Mouse (Mus musculus): Measurements from ENCODE around the gene Gm17364. TPM values are rescaled to one million over a fixed set of nuclear protein-coding genes. Genes with fewer than 3 reads are reported as not detected.
A peak's percentile ranks its signal among the peaks of the same experiment; 100 is the strongest.

Gm17364 gene
- total RNA-seq (2014; rRNA removed) (not detected in 2 replicates), polyA plus RNA-seq (2015; fragmentation: Nextera tagmentation; extraction: Ambion mirVana) (not detected in 2 replicates)

DNA sequence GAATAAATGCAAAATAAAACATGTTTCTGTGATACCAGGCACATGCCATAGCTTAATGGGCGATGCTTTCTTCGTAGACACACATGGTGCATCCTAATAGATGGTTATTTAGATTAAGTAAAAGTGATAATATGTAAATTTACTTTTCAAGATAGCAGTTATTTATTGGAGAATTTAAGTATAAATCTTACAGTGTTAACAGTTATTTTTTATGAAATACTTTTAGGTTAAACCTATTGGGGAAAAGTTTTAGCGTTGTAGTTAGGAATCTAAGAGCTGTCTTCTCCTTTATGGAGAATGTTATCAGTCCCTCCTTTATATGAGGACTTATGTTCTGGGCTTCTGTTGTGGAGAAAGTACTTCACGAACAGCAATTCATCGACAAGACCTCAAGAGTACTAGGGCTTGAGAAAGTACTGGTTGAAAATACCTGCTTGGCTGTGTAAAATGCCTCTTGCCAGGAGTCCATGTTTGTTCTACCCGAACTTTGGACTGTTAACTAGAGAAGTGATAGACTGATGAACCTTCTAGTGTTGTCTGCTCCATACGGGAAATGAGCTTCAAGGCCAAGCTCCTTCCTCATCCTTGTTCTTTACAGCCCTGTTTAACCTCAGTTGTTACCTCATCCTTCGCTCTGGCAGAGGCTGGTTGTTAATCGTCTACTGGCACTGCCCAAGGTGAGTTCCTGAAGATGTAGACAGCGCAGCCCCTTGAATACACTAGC lies at the start of gene Gm17364:
Gene Gm17364 (minus strand): TSS at position 51 of the 724 bp plus-strand sequence.
- no peaks in the 10 kb centered on the region for H3K4me1 ChIP-seq (ENCODE audit: insufficient read depth)
- peaks cover 12% of the 10 kb centered on the region for H3K36me3 ChIP-seq (ENCODE audit: insufficient read depth)
- no peaks in the 10 kb centered on the region for H3K9me3 ChIP-seq (ENCODE audit: low read length)
- DNase-seq: no peak
- H3K4me2 ChIP-seq (ENCODE audit: low read depth): no peak within 1 kb of the TSS
- no peaks in the 10 kb centered on the region for H3K27me3 ChIP-seq (ENCODE audit: insufficient read depth, low read length)
- no peak within 1 kb of the TSS for H3K27ac ChIP-seq (ENCODE audit: low read depth, low read length)
- no peak within 1 kb of the TSS for H3K9ac ChIP-seq
- 98% methylated on average over 10 of the region's 10 CpGs for WGBS
- no peak for ATAC-seq
- no peak within 1 kb of the TSS for H3K4me3 ChIP-seq (ENCODE audit: low read depth, low read length)
- no peak for TF ChIP-seq CTCF (IDR thresholded peaks at IDR 0.05; ENCODE audit: low read depth)

DNA sequence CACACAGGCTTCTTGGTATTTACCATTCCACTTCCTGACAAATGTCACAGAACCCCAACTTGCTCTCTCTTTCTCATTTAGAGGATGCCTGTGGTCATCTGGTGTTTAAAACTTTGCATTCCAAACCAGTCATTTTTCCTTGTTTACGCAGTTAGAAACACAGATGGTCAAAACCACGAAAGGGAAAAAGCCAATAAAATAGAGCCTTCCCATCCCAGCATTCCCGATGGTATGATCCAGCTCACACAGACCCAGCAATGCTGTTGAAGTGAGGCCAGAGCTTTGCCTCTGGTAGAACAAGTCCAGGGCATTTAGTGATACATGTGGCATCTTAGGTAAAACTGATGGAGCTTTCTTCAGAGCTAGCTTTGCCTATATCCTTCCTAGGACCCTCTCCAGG lies 47.7 kb upstream of the Gm17364 start:
- Histone ChIP-seq H3K27me3 (ENCODE audit: insufficient read depth, low read length) (no peaks in the 10 kb centered on the region), H3K4me3 (ENCODE audit: low read depth, low read length) (no peak overlapping the region)
- WGBS: 47% methylated on average over 3 of the region's 3 CpGs

DNA sequence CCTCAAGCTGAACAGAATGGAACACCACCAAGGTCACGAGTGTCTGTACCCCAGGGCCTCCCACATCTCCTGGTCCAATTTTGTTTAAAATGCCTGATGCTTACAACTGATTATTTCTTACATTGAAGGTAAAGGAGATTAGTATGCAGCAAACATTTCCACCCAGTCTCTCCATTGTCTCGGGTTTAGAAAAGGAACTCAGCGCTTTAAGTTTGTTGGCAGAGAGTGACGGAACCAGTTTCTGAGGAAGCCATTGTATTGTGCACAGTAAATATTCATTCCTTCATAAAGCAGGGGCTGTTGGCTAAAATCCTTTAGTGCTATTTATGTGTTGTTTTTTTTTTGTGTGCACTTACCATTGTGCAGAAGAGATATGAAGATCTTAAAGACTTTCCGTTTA lies 47.0 kb upstream of the Gm17364 start:
- H3K27me3 ChIP-seq (ENCODE audit: insufficient read depth, low read length): no peaks in the 10 kb centered on the region
- ATAC-seq (no peak; the same call in 1 of the 2 replicates), DNase-seq (no peak)
- WGBS: 19% methylated on average over 5 of the region's 5 CpGs
- no peaks in the 10 kb centered on the region for H3K9me3 ChIP-seq (ENCODE audit: low read length)
- no peak overlapping the region for H3K4me2 ChIP-seq (ENCODE audit: low read depth)
- TF ChIP-seq CTCF (IDR thresholded peaks at IDR 0.05; ENCODE audit: low read depth): no peak
- H3K4me1 ChIP-seq (ENCODE audit: insufficient read depth): peaks cover 3% of the 10 kb centered on the region; the same call in 1 of the 2 replicates
- H3K4me3 ChIP-seq (ENCODE audit: low read depth, low read length): no peak overlapping the region
- H3K36me3 ChIP-seq (ENCODE audit: insufficient read depth): peaks cover 21% of the 10 kb centered on the region
- no peak overlapping the region for H3K9ac ChIP-seq
- peak overlapping the region; percentile 67 for H3K27ac ChIP-seq (ENCODE audit: low read depth, low read length)

More for the DNA sequence above, 47.7 kb upstream of the Gm17364 start:
- H3K36me3 ChIP-seq (ENCODE audit: insufficient read depth): peaks cover 14% of the 10 kb centered on the region
- DNase-seq (peak; percentile 42), ATAC-seq (peak; percentile 46; the same call in 1 of the 2 replicates)
- H3K9me3 ChIP-seq (ENCODE audit: low read length): no peaks in the 10 kb centered on the region
- no peak for TF ChIP-seq CTCF (IDR thresholded peaks at IDR 0.05; ENCODE audit: low read depth)
- H3K9ac ChIP-seq: no peak overlapping the region
- peaks cover 3% of the 10 kb centered on the region; the same call in 1 of the 2 replicates for H3K4me1 ChIP-seq (ENCODE audit: insufficient read depth)
- H3K27ac ChIP-seq (ENCODE audit: low read depth, low read length): peak overlapping the region; percentile 67
- no peak overlapping the region for H3K4me2 ChIP-seq (ENCODE audit: low read depth)

DNA sequence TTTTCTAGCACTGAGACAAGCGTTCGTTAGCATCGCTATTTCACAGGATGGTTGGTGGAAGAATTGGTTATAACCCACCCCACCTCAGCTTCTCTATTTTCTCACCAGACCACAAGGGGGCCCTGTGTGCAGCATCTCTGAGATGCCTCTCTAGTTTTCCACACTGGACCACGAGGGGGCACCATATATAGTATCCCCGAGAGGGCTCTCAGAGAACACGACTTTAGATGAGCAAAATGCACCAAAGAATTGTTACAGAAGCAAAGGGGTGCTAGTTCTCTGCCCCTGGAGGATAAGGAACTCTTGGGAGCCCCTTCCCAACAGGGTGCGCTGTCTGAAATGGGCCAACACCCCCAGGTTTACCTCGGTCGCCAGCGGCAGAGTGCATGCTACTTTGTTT lies 28.9 kb upstream of the Gm17364 start:
- no peak overlapping the region for H3K4me2 ChIP-seq (ENCODE audit: low read depth)
- no peaks in the 10 kb centered on the region for H3K9me3 ChIP-seq (ENCODE audit: low read length)
- TF ChIP-seq CTCF (IDR thresholded peaks at IDR 0.05; ENCODE audit: low read depth): peak; percentile 83
- no peaks in the 10 kb centered on the region for H3K27me3 ChIP-seq (ENCODE audit: insufficient read depth, low read length)
- no peaks in the 10 kb centered on the region for H3K4me1 ChIP-seq (ENCODE audit: insufficient read depth)
- H3K4me3 ChIP-seq (ENCODE audit: low read depth, low read length): no peak overlapping the region
- DNase-seq: peak; percentile 82
- H3K27ac ChIP-seq (ENCODE audit: low read depth, low read length): no peak overlapping the region
- no peak overlapping the region for H3K9ac ChIP-seq
- no peak; the same call in 1 of the 2 replicates for ATAC-seq
- no peaks in the 10 kb centered on the region for H3K36me3 ChIP-seq (ENCODE audit: insufficient read depth)
- WGBS: 53% methylated on average over 10 of the region's 10 CpGs

DNA sequence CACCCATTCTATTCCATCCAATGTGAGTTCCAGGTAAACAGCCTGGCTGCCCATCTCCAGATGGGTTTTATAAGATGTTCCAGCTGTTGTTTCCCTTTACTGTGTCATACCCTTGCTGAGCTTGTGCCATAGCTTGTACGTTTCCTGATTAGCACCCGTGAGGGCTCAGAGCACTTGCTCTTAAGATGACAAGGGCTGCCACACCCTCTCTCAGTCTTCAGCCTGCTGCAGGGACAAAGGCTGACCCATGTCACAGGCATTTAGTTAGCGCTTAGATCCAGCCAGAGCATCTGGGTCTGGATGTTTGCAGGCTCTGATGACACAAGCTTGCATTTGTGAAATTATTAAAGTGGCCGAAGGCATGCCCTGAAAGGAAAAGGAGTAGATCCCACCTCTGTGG lies 26.3 kb upstream of the Gm17364 start:
- WGBS: 73% methylated on average over 4 of the region's 4 CpGs
- H3K36me3 ChIP-seq (ENCODE audit: insufficient read depth): no peaks in the 10 kb centered on the region
- no peak for ATAC-seq
- no peak for TF ChIP-seq CTCF (IDR thresholded peaks at IDR 0.05; ENCODE audit: low read depth)
- no peaks in the 10 kb centered on the region for H3K4me1 ChIP-seq (ENCODE audit: insufficient read depth)
- no peak for DNase-seq
- no peaks in the 10 kb centered on the region for H3K9me3 ChIP-seq (ENCODE audit: low read length)
- no peak overlapping the region for H3K4me3 ChIP-seq (ENCODE audit: low read depth, low read length)
- H3K27me3 ChIP-seq (ENCODE audit: insufficient read depth, low read length): no peaks in the 10 kb centered on the region
- H3K4me2 ChIP-seq (ENCODE audit: low read depth): no peak overlapping the region
- no peak overlapping the region for H3K9ac ChIP-seq
- no peak overlapping the region for H3K27ac ChIP-seq (ENCODE audit: low read depth, low read length)

DNA sequence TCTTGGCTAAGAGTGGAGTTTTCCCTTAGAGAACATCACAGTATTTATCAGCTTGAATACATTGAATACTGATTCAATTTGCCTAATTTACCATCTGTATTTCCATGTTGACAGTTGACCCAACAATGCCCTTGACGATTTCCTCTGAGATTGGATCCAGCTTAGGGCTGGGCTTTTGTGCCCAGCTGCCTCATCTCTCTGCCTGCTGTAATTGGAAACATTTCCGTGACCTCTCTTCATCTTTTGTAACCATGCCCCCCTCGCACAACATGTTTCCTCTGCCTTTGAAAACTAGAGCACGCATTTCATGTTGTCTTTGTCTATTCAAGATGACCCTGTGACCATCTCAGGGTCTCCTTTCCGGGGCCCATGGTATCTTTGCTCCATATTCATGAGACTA lies 25.2 kb upstream of the Gm17364 start:
- no peak for TF ChIP-seq CTCF (IDR thresholded peaks at IDR 0.05; ENCODE audit: low read depth)
- DNase-seq (no peak), ATAC-seq (no peak)
- H3K4me1 ChIP-seq (ENCODE audit: insufficient read depth): no peaks in the 10 kb centered on the region
- H3K27me3 ChIP-seq (ENCODE audit: insufficient read depth, low read length): no peaks in the 10 kb centered on the region
- H3K9ac ChIP-seq: no peak overlapping the region
- H3K4me3 ChIP-seq (ENCODE audit: low read depth, low read length): no peak overlapping the region
- no peaks in the 10 kb centered on the region for H3K9me3 ChIP-seq (ENCODE audit: low read length)
- no peak overlapping the region for H3K4me2 ChIP-seq (ENCODE audit: low read depth)
- no peaks in the 10 kb centered on the region for H3K36me3 ChIP-seq (ENCODE audit: insufficient read depth)
- 38% methylated on average over 5 of the region's 5 CpGs for WGBS
- H3K27ac ChIP-seq (ENCODE audit: low read depth, low read length): no peak overlapping the region

DNA sequence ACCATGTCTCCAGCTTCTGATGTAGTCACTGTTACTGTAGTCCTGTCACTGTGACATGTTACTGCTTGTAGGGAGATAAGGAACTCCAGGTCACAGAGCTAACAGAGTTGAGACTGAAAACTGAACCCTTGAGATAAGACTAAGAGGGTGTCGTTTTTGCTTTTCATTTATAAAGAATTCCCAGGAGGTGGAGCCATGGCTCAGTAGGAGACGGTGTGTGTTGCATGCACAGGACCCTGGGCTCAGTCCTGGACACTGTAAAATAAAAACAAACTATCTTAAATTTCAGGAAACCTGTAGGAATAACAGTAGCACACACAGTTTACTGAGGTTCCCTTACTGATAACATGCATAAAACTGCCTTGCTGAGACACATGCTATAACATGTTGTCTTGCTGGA lies 24.8 kb upstream of the Gm17364 start:
- Histone ChIP-seq H3K27ac (ENCODE audit: low read depth, low read length) (no peak overlapping the region), H3K9ac (no peak overlapping the region), H3K36me3 (ENCODE audit: insufficient read depth) (no peaks in the 10 kb centered on the region), H3K4me3 (ENCODE audit: low read depth, low read length) (no peak overlapping the region), H3K9me3 (ENCODE audit: low read length) (no peaks in the 10 kb centered on the region), H3K27me3 (ENCODE audit: insufficient read depth, low read length) (no peaks in the 10 kb centered on the region), H3K4me2 (ENCODE audit: low read depth) (no peak overlapping the region), H3K4me1 (ENCODE audit: insufficient read depth) (no peaks in the 10 kb centered on the region)
- peak; percentile 3; the same call in 1 of the 2 replicates for TF ChIP-seq CTCF (IDR thresholded peaks at IDR 0.05; ENCODE audit: low read depth)
- DNase-seq: no peak
- no peak for ATAC-seq
- WGBS: 55% methylated on average over 2 of the region's 2 CpGs

Data from forebrain, postnatal 0 days (tissue).